Mouse (Mus musculus): ENCODE data around the gene Tmem246.

Gene Tmem246

GRCm38 (mm10) chr4:49583965-49584831, 13.5 kb downstream of the Tmem246 start:
- in situ Hi-C loops (cut with MboI, MseI): no loop called here

- in situ Hi-C loops (cut with MboI, MseI): no loop called here
Observed at GRCm38 (mm10) chr4:49581256-49581655, 16.4 kb downstream of the Tmem246 start.

- in situ Hi-C loops (cut with MboI, MseI): no loop called here
Observed at GRCm38 (mm10) chr4:49572194-49572593, 25.5 kb downstream of the Tmem246 start.

GRCm38 (mm10) chr4:49567613-49568012, 30.1 kb downstream of the Tmem246 start:
- in situ Hi-C loops (cut with MboI, MseI): loop anchor here in 1 of 2 experiments (5.0 kb wide), 1 partner anchor 60 kb away; no protein-coding TSS in a partner anchor

GRCm38 (mm10) chr4:49559915-49560772, 37.5 kb downstream of the Tmem246 start:
- in situ Hi-C loops (cut with MboI, MseI): no loop called here

- in situ Hi-C loops (cut with MboI, MseI): no loop called here
Observed at GRCm38 (mm10) chr4:49558181-49558580, 39.5 kb downstream of the Tmem246 start.

GRCm38 (mm10) chr4:49557375-49557774, 40.3 kb downstream of the Tmem246 start:
- in situ Hi-C loops (cut with MboI, MseI): no loop called here

GRCm38 (mm10) chr4:49553380-49553779, 44.3 kb downstream of the Tmem246 start:
- in situ Hi-C loops (cut with MboI, MseI): no loop called here

GRCm38 (mm10) chr4:49549383-49549782, 48.3 kb downstream of the Tmem246 start, which contains the start of gene Aldob:
Aldob (minus strand) TSS chr4:49549546.
- in situ Hi-C loops (cut with MboI, MseI): no loop called here

GRCm38 (mm10) chr4:49547544-49548219, 50.0 kb downstream of the Tmem246 start:
- in situ Hi-C loops (cut with MboI, MseI): no loop called here

- in situ Hi-C loops (cut with MboI, MseI): no loop called here
Observed at GRCm38 (mm10) chr4:49546873-49547543, 50.7 kb downstream of the Tmem246 start.

- in situ Hi-C loops (cut with MboI, MseI): no loop called here
Observed at GRCm38 (mm10) chr4:49546026-49546425, 51.6 kb downstream of the Tmem246 start.

GRCm38 (mm10) chr4:49540966-49541365, 56.7 kb downstream of the Tmem246 start:
- in situ Hi-C loops (cut with MboI, MseI): no loop called here

- in situ Hi-C loops (cut with MboI, MseI): no loop called here
Observed at GRCm38 (mm10) chr4:49539665-49540064, 58.0 kb downstream of the Tmem246 start.

GRCm38 (mm10) chr4:49536671-49537070, 61.0 kb downstream of the Tmem246 start:
- in situ Hi-C loops (cut with MboI, MseI): no loop called here

- in situ Hi-C loops (cut with MboI, MseI): no loop called here
Observed at GRCm38 (mm10) chr4:49535675-49536294, 61.9 kb downstream of the Tmem246 start.

GRCm38 (mm10) chr4:49535036-49535435, 62.6 kb downstream of the Tmem246 start:
- in situ Hi-C loops (cut with MboI, MseI): no loop called here

Measured in T-helper 17 cell (primary cell).